Mouse (Mus musculus) testis, adult 2 months (tissue): ENCODE data around the gene 2900092C05Rik. TPM values are rescaled to one million over a fixed set of nuclear protein-coding genes. Genes with fewer than 3 reads are reported as not detected.

Experiments
- H3K27ac ChIP-seq: fragments of 200-500 bp; 2 replicates; pipeline ENCODE4 v1.5.1; 2012; ENCODE audit warnings: low read depth, low read length; ENCODE audit not compliant: control insufficient read depth, insufficient read depth
- H3K27me3 ChIP-seq: fragments of 200-500 bp; 2 replicates; pipeline ENCODE4 v1.6.1; 2012; ENCODE audit warnings: mild to moderate bottlenecking, low read length, moderate library complexity; ENCODE audit not compliant: control insufficient read depth, insufficient read depth
- H3K36me3 ChIP-seq: fragments of 200-500 bp; 2 replicates; pipeline ENCODE4 v1.6.1; 2012; ENCODE audit warnings: mild to moderate bottlenecking, low read length; ENCODE audit not compliant: control insufficient read depth, insufficient read depth
- H3K4me1 ChIP-seq: fragments of 200-500 bp; 2 replicates; pipeline ENCODE4 v1.6.1; 2012; ENCODE audit warnings: low read length; ENCODE audit not compliant: control insufficient read depth, insufficient read depth
- H3K4me3 ChIP-seq: fragments of 200-500 bp; 2 replicates; pipeline ENCODE4 v1.5.1; 2012; ENCODE audit warnings: low read depth, mild to moderate bottlenecking, low read length, moderate library complexity, mixed read lengths; ENCODE audit not compliant: control insufficient read depth
- CTCF ChIP-seq: fragments of 200-500 bp; IDR thresholded peaks from 2 replicates; pipeline ENCODE4 v1.5.1; 2012; ENCODE audit warnings: low read depth, mild to moderate bottlenecking, inconsistent platforms, low read length, moderate library complexity; ENCODE audit not compliant: control insufficient read depth, insufficient read depth, insufficient replicate concordance
- POLR2A ChIP-seq: fragments of 200-500 bp; IDR thresholded peaks from 2 replicates; pipeline ENCODE4 v1.6.1; 2012; ENCODE audit warnings: low read depth, mild to moderate bottlenecking, inconsistent platforms, low read length, moderate library complexity; ENCODE audit not compliant: control insufficient read depth
- polyA plus RNA-seq: library from polyadenylated mRNA; depleted of rRNA; stranded (reverse); fragments of >200 nt; gene quantifications from 2 replicates; pipeline ENCODE4 v1.2.3, GENCODE M21; 2012; rRNA removed

The 2900092C05Rik gene
- 11.1 and 16.4 TPM in 2 replicates for polyA plus RNA-seq

- TF ChIP-seq CTCF (no peak), POLR2A (no peak)
- H3K27me3 ChIP-seq, result no peaks in the 10 kb centered on the region
- H3K27ac ChIP-seq, result no peak within 1 kb of the TSS
- no peaks in the 10 kb centered on the region for H3K4me1 ChIP-seq
- peak within 1 kb of the TSS; percentile 67 for H3K4me3 ChIP-seq
- H3K36me3 ChIP-seq, result no peaks in the 10 kb centered on the region
These were observed at the start of gene 2900092C05Rik for GRCm38 (mm10) chr7:12512217-12512616. TSS of gene 2900092C05Rik (plus strand) at chr7:12512517.

GRCm38 (mm10) chr7:12478158-12479008 is 33.9 kb upstream of the 2900092C05Rik start, which contains the start of gene Zfp606:
TSS of gene Zfp606 (plus strand) at chr7:12478293.
- TF ChIP-seq POLR2A, result peak; percentile 58
- TF ChIP-seq CTCF, result no peak
- H3K27ac ChIP-seq, result peak within 1 kb of the TSS; percentile 96

GRCm38 (mm10) chr7:12479009-12479346 is 33.3 kb upstream of the 2900092C05Rik start:
- H3K27me3 ChIP-seq, result no peaks in the 10 kb centered on the region
- TF ChIP-seq POLR2A, result no peak
- no peak for TF ChIP-seq CTCF
- peak overlapping the region; percentile 99 for H3K4me3 ChIP-seq
- no peak overlapping the region for H3K27ac ChIP-seq
- peaks cover 5% of the 10 kb centered on the region; the same call in 1 of the 2 replicates for H3K4me1 ChIP-seq
- H3K36me3 ChIP-seq, result peaks cover 3% of the 10 kb centered on the region; the same call in 1 of the 2 replicates

More at GRCm38 (mm10) chr7:12478158-12479008, 33.9 kb upstream of the 2900092C05Rik start, which contains the start of gene Zfp606:
- Histone ChIP-seq H3K4me3 (peak within 1 kb of the TSS; percentile 99), H3K36me3 (peaks cover 3% of the 10 kb centered on the region; the same call in 1 of the 2 replicates), H3K27me3 (no peaks in the 10 kb centered on the region), H3K4me1 (peaks cover 5% of the 10 kb centered on the region; the same call in 1 of the 2 replicates)

- Histone ChIP-seq H3K4me3 (no peak overlapping the region), H3K27me3 (no peaks in the 10 kb centered on the region), H3K27ac (no peak overlapping the region), H3K36me3 (peaks cover 3% of the 10 kb centered on the region; the same call in 1 of the 2 replicates), H3K4me1 (peaks cover 5% of the 10 kb centered on the region; the same call in 1 of the 2 replicates)
- TF ChIP-seq CTCF (no peak), POLR2A (no peak)
These were observed 32.8 kb upstream of the 2900092C05Rik start for GRCm38 (mm10) chr7:12479525-12479924.

GRCm38 (mm10) chr7:12483771-12484170 is 28.5 kb upstream of the 2900092C05Rik start:
- H3K27ac ChIP-seq, result no peak overlapping the region
- no peak overlapping the region for H3K4me3 ChIP-seq
- H3K36me3 ChIP-seq, result peaks cover 3% of the 10 kb centered on the region; the same call in 1 of the 2 replicates
- no peaks in the 10 kb centered on the region for H3K27me3 ChIP-seq
- TF ChIP-seq POLR2A, result no peak
- no peak for TF ChIP-seq CTCF
- peaks cover 2% of the 10 kb centered on the region; the same call in 1 of the 2 replicates for H3K4me1 ChIP-seq

- no peak overlapping the region for H3K4me3 ChIP-seq
- TF ChIP-seq POLR2A (no peak), CTCF (no peak)
- H3K27ac ChIP-seq, result no peak overlapping the region
- H3K4me1 ChIP-seq, result no peaks in the 10 kb centered on the region
- H3K36me3 ChIP-seq, result peaks cover 2% of the 10 kb centered on the region; the same call in 1 of the 2 replicates
- no peaks in the 10 kb centered on the region for H3K27me3 ChIP-seq
These were observed 26.4 kb upstream of the 2900092C05Rik start for GRCm38 (mm10) chr7:12485956-12486355.

GRCm38 (mm10) chr7:12486691-12487090 is 25.6 kb upstream of the 2900092C05Rik start:
- no peaks in the 10 kb centered on the region for H3K4me1 ChIP-seq
- peaks cover 2% of the 10 kb centered on the region; the same call in 1 of the 2 replicates for H3K36me3 ChIP-seq
- H3K27me3 ChIP-seq, result no peaks in the 10 kb centered on the region
- TF ChIP-seq POLR2A (no peak), CTCF (no peak)
- no peak overlapping the region for H3K27ac ChIP-seq
- H3K4me3 ChIP-seq, result no peak overlapping the region
